Mouse (Mus musculus) embryonic fibroblast, embryonic 13.5 days (primary cell): ENCODE data around the gene Ifi204. TPM values are rescaled to one million over a fixed set of nuclear protein-coding genes. Genes with fewer than 3 reads are reported as not detected.

ENCODE experiments used
- H3K27ac ChIP-seq: 2 replicates; pipeline ENCODE4 v1.5.1; 2012; ENCODE audit warnings: low read length, control low read depth, inconsistent platforms; ENCODE audit not compliant: insufficient read depth
- H3K4me1 ChIP-seq: 2 replicates; pipeline ENCODE4 v1.6.1; 2011; ENCODE audit warnings: low read length; ENCODE audit not compliant: control insufficient read depth, insufficient read depth
- H3K4me3 ChIP-seq: 2 replicates; pipeline ENCODE4 v1.5.1; 2011; ENCODE audit warnings: mild to moderate bottlenecking, control low read depth, low read length; ENCODE audit not compliant: insufficient read depth
- CTCF ChIP-seq: IDR thresholded peaks from 2 replicates; pipeline ENCODE4 v1.5.1; 2011; ENCODE audit warnings: mild to moderate bottlenecking, control low read depth, low read length, moderate library complexity, borderline replicate concordance; ENCODE audit not compliant: insufficient read depth
- POLR2A ChIP-seq: IDR thresholded peaks from 2 replicates; pipeline ENCODE4 v1.6.1; 2011; ENCODE audit warnings: low read depth, mild to moderate bottlenecking, control low read depth, low read length, moderate library complexity
- polyA plus RNA-seq: library from polyadenylated mRNA; stranded (reverse); fragments of >200 nt; gene quantifications from 2 replicates; pipeline ENCODE4 v1.2.4, GENCODE M21; 2011; ENCODE audit warnings: low read depth; ENCODE audit not compliant: missing spikeins, insufficient read length

Gene Ifi204
- polyA plus RNA-seq, 1 experiment = 21.4 TPM

GRCm38 (mm10) chr1:173733219-173733618 is 33.5 kb downstream of the Ifi204 start:
- no peak overlapping the region for H3K27ac ChIP-seq
- no peaks in the 10 kb centered on the region for H3K4me1 ChIP-seq
- TF ChIP-seq CTCF (no peak), POLR2A (no peak)
- no peak overlapping the region for H3K4me3 ChIP-seq

Other genes starting within 250 kb of the Ifi204 start
- not detected in 2 replicates for gene Ifi214, start 231.0 kb downstream of the Ifi204 start, polyA plus RNA-seq
- not detected in 2 replicates for gene Ifi213, start 167.7 kb downstream of the Ifi204 start, polyA plus RNA-seq
- 0.22 TPM in 1 of 2 replicates, not detected in the other for gene Ifi209, start 136.0 kb downstream of the Ifi204 start, polyA plus RNA-seq
- not detected in 2 replicates for gene Ifi208, start 93.3 kb downstream of the Ifi204 start, polyA plus RNA-seq
- 2.3 and 2.5 TPM in 2 replicates for gene Ifi207, start 25.2 kb downstream of the Ifi204 start, polyA plus RNA-seq
- gene Ifi211, start 146.1 kb upstream of the Ifi204 start, polyA plus RNA-seq = 27.4 TPM in 2 replicates
- gene Mndal, start 175.5 kb upstream of the Ifi204 start, polyA plus RNA-seq = 3.7 and 8.8 TPM in 2 replicates
- gene Ifi203, start 175.7 kb upstream of the Ifi204 start, polyA plus RNA-seq = 5.0 and 9.6 TPM in 2 replicates
- gene Ifi202b, start 215.8 kb upstream of the Ifi204 start, polyA plus RNA-seq = not detected in 2 replicates